Mouse (Mus musculus) skeletal muscle tissue, adult 2 months (tissue): ENCODE measurements around the gene Tcf7l2.

Experiments used
- DNase-seq: peaks from one replicate; pipeline ENCODE4 v3.0.0-alpha.2; 2012; ENCODE audit warnings: low read depth, low spot score

Tcf7l2 gene

GRCm38 (mm10) chr19:55909039-55909438, 167.4 kb downstream of the Tcf7l2 start:
- no peak for DNase-seq

GRCm38 (mm10) chr19:55911941-55912340, 170.3 kb downstream of the Tcf7l2 start:
- no peak for DNase-seq

- no peak for DNase-seq
Measured at GRCm38 (mm10) chr19:55912813-55913212, 171.2 kb downstream of the Tcf7l2 start.

GRCm38 (mm10) chr19:55913585-55913984, 172.0 kb downstream of the Tcf7l2 start:
- DNase-seq: no peak

- DNase-seq: no peak
Measured at GRCm38 (mm10) chr19:55914614-55915211, 173.1 kb downstream of the Tcf7l2 start.

- DNase-seq: no peak
Measured at GRCm38 (mm10) chr19:55915506-55915905, 173.9 kb downstream of the Tcf7l2 start.

- DNase-seq: no peak
Measured at GRCm38 (mm10) chr19:55916211-55916610, 174.6 kb downstream of the Tcf7l2 start.

GRCm38 (mm10) chr19:55923789-55924426, 182.3 kb downstream of the Tcf7l2 start:
- no peak for DNase-seq

GRCm38 (mm10) chr19:55924800-55925199, 183.2 kb downstream of the Tcf7l2 start:
- no peak for DNase-seq

- no peak for DNase-seq
Measured at GRCm38 (mm10) chr19:55925425-55925803, 183.8 kb downstream of the Tcf7l2 start.

- DNase-seq: no peak
Measured at GRCm38 (mm10) chr19:55925804-55926521, 184.3 kb downstream of the Tcf7l2 start.

- no peak for DNase-seq
Measured at GRCm38 (mm10) chr19:55926858-55927673, 185.4 kb downstream of the Tcf7l2 start.

GRCm38 (mm10) chr19:55927674-55928061, 186.0 kb downstream of the Tcf7l2 start:
- DNase-seq: no peak

GRCm38 (mm10) chr19:55928674-55929073, 187.1 kb downstream of the Tcf7l2 start:
- no peak for DNase-seq

GRCm38 (mm10) chr19:55931642-55932041, 190.0 kb downstream of the Tcf7l2 start:
- DNase-seq: no peak

- no peak for DNase-seq
Measured at GRCm38 (mm10) chr19:55933947-55934729, 192.5 kb downstream of the Tcf7l2 start.

- DNase-seq: no peak
Measured at GRCm38 (mm10) chr19:55934730-55935003, 193.0 kb downstream of the Tcf7l2 start.

GRCm38 (mm10) chr19:55937026-55937425, 195.4 kb downstream of the Tcf7l2 start:
- no peak for DNase-seq

- DNase-seq: no peak
Measured at GRCm38 (mm10) chr19:55938254-55939046, 196.8 kb downstream of the Tcf7l2 start.

- no peak for DNase-seq
Measured at GRCm38 (mm10) chr19:55939090-55939489, 197.5 kb downstream of the Tcf7l2 start.

GRCm38 (mm10) chr19:55939719-55940118, 198.1 kb downstream of the Tcf7l2 start:
- DNase-seq: no peak
